Mouse (Mus musculus) cortical plate, adult 2 months (tissue): ENCODE data around the gene Tcp11.

ENCODE experiments used
- CTCF ChIP-seq: fragments of 200-500 bp; IDR thresholded peaks from 2 replicates; pipeline ENCODE4 v1.5.1; 2011; ENCODE audit warnings: mild to moderate bottlenecking, control low read depth, low read length; ENCODE audit not compliant: insufficient read depth; ENCODE audit errors: extremely low read depth
- POLR2A ChIP-seq: fragments of 200-500 bp; IDR thresholded peaks from 2 replicates; pipeline ENCODE4 v1.6.1; 2011; ENCODE audit warnings: mild to moderate bottlenecking, low read length, control low read depth; ENCODE audit not compliant: insufficient read depth; ENCODE audit errors: extremely low read depth

DNA sequence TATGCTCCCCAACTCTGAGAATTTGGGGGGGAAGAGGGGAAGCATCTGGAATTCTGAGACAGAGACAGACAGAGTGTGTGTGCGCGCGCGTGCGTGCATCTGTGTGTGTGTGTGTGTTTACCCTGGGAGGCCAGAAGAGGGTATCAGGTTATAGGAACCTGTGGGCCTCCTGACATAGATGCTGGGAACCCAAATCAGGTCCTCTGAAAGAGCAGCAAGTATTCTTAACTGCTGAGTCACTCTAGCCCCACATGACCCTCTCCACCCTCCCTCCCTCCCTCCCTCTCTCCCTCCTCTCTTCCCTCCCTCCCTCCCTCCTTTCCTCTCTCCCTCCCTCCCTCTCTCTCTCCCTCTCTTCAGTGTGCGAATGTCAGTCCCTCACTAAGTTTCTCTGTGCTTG lies 8.3 kb upstream of the Tcp11 start:
- TF ChIP-seq POLR2A (no peak), CTCF (no peak)
